Mouse (Mus musculus) naive thymus-derived CD4-positive, alpha-beta T cell, adult 5 months (primary cell): ENCODE measurements around the gene Sema4c. TPM values are rescaled to one million over a fixed set of nuclear protein-coding genes. Genes with fewer than 3 reads are reported as not detected.

Source experiments
- polyA plus RNA-seq: library from polyadenylated mRNA; unstranded; fragments of 100-300 nt; shearing (Covaris generic); gene quantifications from one replicate; pipeline ENCODE4 v1.2.1, GENCODE M21; 2017

The Sema4c gene
- polyA plus RNA-seq = 0.15 TPM

GRCm38 (mm10) chr1:36558031-36558993 is at the start of gene Sema4c:
Gene Sema4c, minus strand, starts transcription at chr1:36558349.

GRCm38 (mm10) chr1:36546888-36547471 is 11.2 kb downstream of the Sema4c start, which contains the start of gene Ankrd39:
Gene Ankrd39, minus strand, starts transcription at chr1:36547445.

GRCm38 (mm10) chr1:36539186-36539585 is 19.0 kb downstream of the Sema4c start, which contains the start of gene Gm42417:
Gene Gm42417, minus strand, starts transcription at chr1:36539429.

GRCm38 (mm10) chr1:36536783-36537182 is 21.4 kb downstream of the Sema4c start, which contains the start of gene Ankrd23:
Gene Ankrd23, minus strand, starts transcription at chr1:36536883.

GRCm38 (mm10) chr1:36511289-36512021 is 46.7 kb downstream of the Sema4c start, which contains the start of gene Cnnm3:
Gene Cnnm3, plus strand, starts transcription at chr1:36511867.

Other genes starting within 250 kb of the Sema4c start
- 111 TPM for gene Kansl3, start 189.2 kb downstream of the Sema4c start, polyA plus RNA-seq
- gene Fer1l5, start 186.1 kb downstream of the Sema4c start, polyA plus RNA-seq = 1.1 TPM
- 33.5 TPM for gene Lman2l, start 113.1 kb downstream of the Sema4c start, polyA plus RNA-seq
- 5.8 TPM for gene Cnnm4, start 86.7 kb downstream of the Sema4c start, polyA plus RNA-seq
- gene Cnnm3, start 46.5 kb downstream of the Sema4c start, polyA plus RNA-seq = 34.6 TPM
- gene Ankrd23, start 21.5 kb downstream of the Sema4c start, polyA plus RNA-seq = 28.3 TPM
- 1.4 TPM for gene Gm42417, start 18.9 kb downstream of the Sema4c start, polyA plus RNA-seq
- 30.3 TPM for gene Ankrd39, start 10.9 kb downstream of the Sema4c start, polyA plus RNA-seq
- not detected for gene Fam178b, start 124.8 kb upstream of the Sema4c start, polyA plus RNA-seq
- 313 TPM for gene Cox5b, start 133.1 kb upstream of the Sema4c start, polyA plus RNA-seq
- gene 4933424G06Rik, start 151.8 kb upstream of the Sema4c start, polyA plus RNA-seq = not detected
- gene Actr1b, start 156.1 kb upstream of the Sema4c start, polyA plus RNA-seq = 70.5 TPM
- 155 TPM for gene Zap70, start 203.4 kb upstream of the Sema4c start, polyA plus RNA-seq